Mouse (Mus musculus) neural tube, embryonic 14.5 days (tissue): Measurements from ENCODE around the gene Cyp26a1. TPM values are rescaled to one million over a fixed set of nuclear protein-coding genes. Genes with fewer than 3 reads are reported as not detected.
A peak's percentile ranks its signal among the peaks of the same experiment; 100 is the strongest.

Source experiments
- ATAC-seq: fragments of 200-750 bp; cut with Nextera tagmentation; 2 replicates; pipeline ENCODE4 v1.8.0; 2017; ENCODE audit warnings: low read depth, mild to moderate bottlenecking, moderate TSS enrichment, moderate library complexity
- H3K27ac ChIP-seq: fragments of 300-500 bp; sonication (generic); 2 replicates; pipeline ENCODE4 v1.5.1; 2014; ENCODE audit warnings: low read depth, mild to moderate bottlenecking, control low read depth, low read length, moderate library complexity, mixed read lengths
- H3K27me3 ChIP-seq: fragments of 300-500 bp; sonication (generic); 2 replicates; pipeline ENCODE4 v1.6.1; 2014; ENCODE audit warnings: low read length; ENCODE audit not compliant: control insufficient read depth, insufficient read depth
- H3K36me3 ChIP-seq: fragments of 300-500 bp; sonication (generic); 2 replicates; pipeline ENCODE4 v1.6.1; 2014; ENCODE audit warnings: low read length, mixed read lengths; ENCODE audit not compliant: control insufficient read depth, insufficient read depth
- H3K4me1 ChIP-seq: fragments of 300-500 bp; sonication (generic); 2 replicates; pipeline ENCODE4 v1.6.1; 2014; ENCODE audit warnings: low read length; ENCODE audit not compliant: control insufficient read depth, insufficient read depth
- H3K4me2 ChIP-seq: fragments of 300-500 bp; sonication (generic); 2 replicates; pipeline ENCODE4 v1.6.1; 2014; ENCODE audit warnings: mild to moderate bottlenecking, low read depth, low read length, control low read depth
- H3K4me3 ChIP-seq: fragments of 300-500 bp; sonication (generic); 2 replicates; pipeline ENCODE4 v1.5.1; 2014; ENCODE audit warnings: low read depth, low read length, control low read depth, mixed read lengths
- H3K9ac ChIP-seq: fragments of 300-500 bp; sonication (generic); replicated peaks from 2 replicates; pipeline ENCODE4 v1.6.1; 2014; ENCODE audit warnings: low read depth, mild to moderate bottlenecking, control low read depth, low read length, mixed read lengths
- H3K9me3 ChIP-seq: fragments of 300-500 bp; sonication (generic); 2 replicates; pipeline ENCODE4 v1.6.1; 2016; ENCODE audit warnings: low read length; ENCODE audit not compliant: control insufficient read depth
- WGBS: fragments of 180-500 bp; shearing (Covaris S2); extraction: QIAGEN DNeasy Blood & Tissue Kit; methylation state at CpG from one replicate; pipeline ENCODE4 v1.1.7; 2014; 5-methylcytosine and 5-hydroxymethylcytosine counted together
- polyA plus RNA-seq: library from polyadenylated mRNA; unstranded; fragments of >200 nt; fragmentation: Nextera tagmentation; extraction: Ambion mirVana; gene quantifications from 2 replicates; pipeline ENCODE4 v1.2.1, GENCODE M21; 2014

Gene Cyp26a1
- 0.44 TPM in 1 of 2 replicates, not detected in the other for polyA plus RNA-seq

GRCm38 (mm10) chr19:37697651-37698272, at the start of gene Cyp26a1:
Gene Cyp26a1, plus strand, starts transcription at chr19:37697798.
- Histone ChIP-seq H3K27me3 (peaks cover 91% of the 10 kb centered on the region), H3K9me3 (no peaks in the 10 kb centered on the region), H3K36me3 (no peaks in the 10 kb centered on the region), H3K27ac (no peak within 1 kb of the TSS), H3K4me3 (peak within 1 kb of the TSS; percentile 29), H3K4me2 (peak within 1 kb of the TSS; percentile 46), H3K9ac (no peak within 1 kb of the TSS), H3K4me1 (peaks cover 11% of the 10 kb centered on the region)
- WGBS = under 1% methylated on average over 51 of the region's 51 CpGs
- peak; percentile 29; the same call in 1 of the 2 replicates for ATAC-seq

GRCm38 (mm10) chr19:37647994-37648393, 49.6 kb upstream of the Cyp26a1 start:
- WGBS = 44% methylated on average over 2 of the region's 2 CpGs
- H3K27ac ChIP-seq = no peak overlapping the region
- no peaks in the 10 kb centered on the region for H3K36me3 ChIP-seq
- no peaks in the 10 kb centered on the region for H3K27me3 ChIP-seq
- no peaks in the 10 kb centered on the region for H3K9me3 ChIP-seq
- H3K4me3 ChIP-seq = no peak overlapping the region
- no peak overlapping the region for H3K9ac ChIP-seq
- no peaks in the 10 kb centered on the region for H3K4me1 ChIP-seq
- ATAC-seq = no peak
- no peak overlapping the region for H3K4me2 ChIP-seq

- Histone ChIP-seq H3K4me3 (no peak overlapping the region), H3K4me2 (no peak overlapping the region), H3K9ac (no peak overlapping the region), H3K4me1 (no peaks in the 10 kb centered on the region), H3K36me3 (no peaks in the 10 kb centered on the region), H3K9me3 (no peaks in the 10 kb centered on the region), H3K27me3 (no peaks in the 10 kb centered on the region), H3K27ac (no peak overlapping the region)
- 75% methylated on average over 2 of the region's 2 CpGs for WGBS
- no peak for ATAC-seq
These were observed 47.1 kb upstream of the Cyp26a1 start for GRCm38 (mm10) chr19:37650526-37650925.

GRCm38 (mm10) chr19:37654012-37654411, 43.6 kb upstream of the Cyp26a1 start:
- no peaks in the 10 kb centered on the region for H3K4me1 ChIP-seq
- no peak overlapping the region for H3K27ac ChIP-seq
- H3K9me3 ChIP-seq = no peaks in the 10 kb centered on the region
- no peak overlapping the region for H3K4me2 ChIP-seq
- ATAC-seq = no peak
- no peak overlapping the region for H3K4me3 ChIP-seq
- no peak overlapping the region for H3K9ac ChIP-seq
- H3K36me3 ChIP-seq = no peaks in the 10 kb centered on the region
- no peaks in the 10 kb centered on the region for H3K27me3 ChIP-seq
- 39% methylated on average over 5 of the region's 5 CpGs for WGBS

- Histone ChIP-seq H3K27me3 (no peaks in the 10 kb centered on the region), H3K4me1 (no peaks in the 10 kb centered on the region), H3K4me3 (no peak overlapping the region), H3K4me2 (no peak overlapping the region), H3K9ac (no peak overlapping the region), H3K27ac (no peak overlapping the region), H3K36me3 (no peaks in the 10 kb centered on the region), H3K9me3 (no peaks in the 10 kb centered on the region)
- WGBS = 19% methylated on average over 9 of the region's 9 CpGs
- ATAC-seq = no peak
These were observed 41.2 kb upstream of the Cyp26a1 start for GRCm38 (mm10) chr19:37656441-37656840.

- no peak overlapping the region for H3K4me2 ChIP-seq
- H3K9ac ChIP-seq = no peak overlapping the region
- ATAC-seq = no peak
- no peaks in the 10 kb centered on the region for H3K36me3 ChIP-seq
- no peak overlapping the region for H3K27ac ChIP-seq
- H3K4me1 ChIP-seq = no peaks in the 10 kb centered on the region
- no peaks in the 10 kb centered on the region for H3K27me3 ChIP-seq
- no peak overlapping the region for H3K4me3 ChIP-seq
- H3K9me3 ChIP-seq = no peaks in the 10 kb centered on the region
- WGBS = 71% methylated on average over 6 of the region's 6 CpGs
These were observed 32.3 kb upstream of the Cyp26a1 start for GRCm38 (mm10) chr19:37665256-37665655.

- Histone ChIP-seq H3K27ac (no peak overlapping the region), H3K27me3 (no peaks in the 10 kb centered on the region), H3K9me3 (no peaks in the 10 kb centered on the region), H3K36me3 (no peaks in the 10 kb centered on the region), H3K4me2 (no peak overlapping the region), H3K4me3 (no peak overlapping the region), H3K9ac (no peak overlapping the region), H3K4me1 (no peaks in the 10 kb centered on the region)
- WGBS = 69% methylated on average over 13 of the region's 13 CpGs
- no peak for ATAC-seq
These were observed 29.6 kb upstream of the Cyp26a1 start for GRCm38 (mm10) chr19:37667855-37668594.

GRCm38 (mm10) chr19:37668657-37669056, 28.9 kb upstream of the Cyp26a1 start:
- WGBS = 91% methylated on average over 5 of the region's 5 CpGs
- H3K4me2 ChIP-seq = no peak overlapping the region
- no peaks in the 10 kb centered on the region for H3K36me3 ChIP-seq

GRCm38 (mm10) chr19:37669486-37669885, 28.1 kb upstream of the Cyp26a1 start:
- Histone ChIP-seq H3K27me3 (no peaks in the 10 kb centered on the region), H3K9me3 (no peaks in the 10 kb centered on the region), H3K4me2 (no peak overlapping the region), H3K36me3 (no peaks in the 10 kb centered on the region), H3K27ac (no peak overlapping the region), H3K4me3 (no peak overlapping the region), H3K9ac (no peak overlapping the region), H3K4me1 (no peaks in the 10 kb centered on the region)
- ATAC-seq = no peak
- WGBS = 85% methylated on average over 5 of the region's 5 CpGs

More at GRCm38 (mm10) chr19:37668657-37669056, 28.9 kb upstream of the Cyp26a1 start:
- Histone ChIP-seq H3K4me3 (no peak overlapping the region), H3K9ac (no peak overlapping the region), H3K9me3 (no peaks in the 10 kb centered on the region), H3K4me1 (no peaks in the 10 kb centered on the region), H3K27me3 (no peaks in the 10 kb centered on the region), H3K27ac (no peak overlapping the region)
- no peak for ATAC-seq
